Mouse (Mus musculus) embryonic facial prominence, embryonic 14.5 days (tissue): ENCODE results near the gene Asna1. TPM values are rescaled to one million over a fixed set of nuclear protein-coding genes. Genes with fewer than 3 reads are reported as not detected.

Source experiments
- ATAC-seq: fragments of 200-750 bp; cut with Nextera tagmentation; 2 replicates; pipeline ENCODE4 v1.8.0; 2017; ENCODE audit warnings: low read depth, moderate number of reproducible peaks, moderate TSS enrichment
- DNase-seq: peaks from one replicate; pipeline ENCODE4 v3.0.0-alpha.2; 2015; ENCODE audit warnings: low spot score
- H3K27ac ChIP-seq: fragments of 300-500 bp; sonication (generic); replicated peaks from 2 replicates; pipeline ENCODE4 v1.5.1; 2014; ENCODE audit warnings: low read depth, mild to moderate bottlenecking, low read length, moderate library complexity
- H3K27me3 ChIP-seq: fragments of 300-500 bp; sonication (generic); replicated peaks from 2 replicates; pipeline ENCODE4 v1.6.1; 2014; ENCODE audit warnings: low read length; ENCODE audit not compliant: control insufficient read depth, insufficient read depth
- H3K36me3 ChIP-seq: fragments of 300-500 bp; sonication (generic); 2 replicates; pipeline ENCODE4 v1.6.1; 2014; ENCODE audit warnings: low read length, mixed read lengths; ENCODE audit not compliant: control insufficient read depth, insufficient read depth
- H3K4me1 ChIP-seq: fragments of 300-500 bp; sonication (generic); 2 replicates; pipeline ENCODE4 v1.6.1; 2014; ENCODE audit warnings: antibody characterized with exemption, low read length; ENCODE audit not compliant: control insufficient read depth, insufficient read depth
- H3K4me2 ChIP-seq: fragments of 300-500 bp; sonication (generic); 2 replicates; pipeline ENCODE4 v1.6.1; 2014; ENCODE audit warnings: low read depth, mild to moderate bottlenecking, low read length, moderate library complexity, mixed read lengths
- H3K4me3 ChIP-seq: fragments of 300-500 bp; sonication (generic); 2 replicates; pipeline ENCODE4 v1.5.1; 2014; ENCODE audit warnings: low read depth, mild to moderate bottlenecking, low read length
- H3K9ac ChIP-seq: fragments of 300-500 bp; sonication (generic); 2 replicates; pipeline ENCODE4 v1.6.1; 2014; ENCODE audit warnings: low read depth, mild to moderate bottlenecking, low read length, moderate library complexity, mixed read lengths
- H3K9me3 ChIP-seq: fragments of 300-500 bp; sonication (generic); 2 replicates; pipeline ENCODE4 v1.6.1; 2016; ENCODE audit warnings: low read length; ENCODE audit not compliant: control insufficient read depth
- WGBS: fragments of 180-500 bp; shearing (Covaris S2); extraction: QIAGEN DNeasy Blood & Tissue Kit; methylation state at CpG from one replicate; pipeline ENCODE4 v1.1.7; 2014; 5-methylcytosine and 5-hydroxymethylcytosine counted together
- polyA plus RNA-seq: library from polyadenylated mRNA; unstranded; fragments of >200 nt; fragmentation: Nextera tagmentation; extraction: Ambion mirVana; gene quantifications from 2 replicates; pipeline ENCODE4 v1.2.1, GENCODE M21; 2014

The Asna1 gene
- polyA plus RNA-seq, 1 experiment from 2014 or later, result 97.3 TPM

DNA sequence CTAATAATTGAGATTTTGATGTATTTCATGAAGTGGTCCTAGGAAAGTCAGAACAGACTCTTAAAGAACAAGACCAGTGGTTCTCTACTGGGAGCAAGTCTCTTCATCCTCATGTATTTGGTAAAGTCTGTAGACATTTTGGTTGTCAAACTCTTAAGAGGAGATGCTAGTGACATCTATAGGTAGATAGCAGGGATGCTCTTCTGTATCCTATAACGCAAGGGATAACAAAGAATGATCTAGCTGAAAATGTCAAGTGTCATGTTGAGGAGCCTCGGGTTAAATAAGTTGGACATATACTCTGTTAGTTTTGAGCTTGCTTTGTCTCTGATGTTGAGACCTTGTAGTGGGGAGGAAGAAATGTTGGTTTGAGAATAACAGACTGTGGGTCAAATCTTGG, 2.8 kb upstream of the Asna1 start:
- Histone ChIP-seq H3K4me2 (peak overlapping the region; percentile 63), H3K4me1 (peaks cover 15% of the 10 kb centered on the region), H3K9ac (peak overlapping the region; percentile 99), H3K36me3 (peaks cover 52% of the 10 kb centered on the region), H3K27me3 (no peaks in the 10 kb centered on the region), H3K27ac (no peak overlapping the region), H3K4me3 (peak overlapping the region; percentile 98), H3K9me3 (no peaks in the 10 kb centered on the region)
- ATAC-seq, result no peak
- 24% methylated on average over 2 of the region's 2 CpGs for WGBS
- DNase-seq, result no peak

DNA sequence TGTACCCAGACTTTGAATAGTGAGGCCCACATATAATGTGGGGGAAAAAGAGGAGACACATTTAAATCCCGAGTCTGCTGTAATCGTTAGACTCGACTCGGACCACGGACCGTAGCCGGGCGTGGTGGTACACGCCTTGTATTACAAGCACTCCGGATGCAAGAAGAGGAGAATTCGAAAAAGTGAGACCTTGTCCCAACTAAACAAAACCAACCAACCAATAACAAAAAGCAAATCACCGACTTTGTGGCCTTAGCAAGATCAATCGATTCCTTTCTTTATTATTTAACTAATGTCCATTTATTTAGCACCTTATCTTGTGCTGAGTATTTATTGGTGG, 2.4 kb upstream of the Asna1 start:
- H3K27me3 ChIP-seq, result no peaks in the 10 kb centered on the region
- WGBS, result 1% methylated on average over 13 of the region's 13 CpGs
- H3K9ac ChIP-seq, result peak overlapping the region; percentile 99
- H3K4me2 ChIP-seq, result peak overlapping the region; percentile 63
- no peaks in the 10 kb centered on the region for H3K9me3 ChIP-seq
- ATAC-seq, result no peak
- H3K4me1 ChIP-seq, result peaks cover 15% of the 10 kb centered on the region
- H3K4me3 ChIP-seq, result peak overlapping the region; percentile 98
- DNase-seq, result no peak
- H3K36me3 ChIP-seq, result peaks cover 52% of the 10 kb centered on the region
- H3K27ac ChIP-seq, result peak overlapping the region; percentile 93

DNA sequence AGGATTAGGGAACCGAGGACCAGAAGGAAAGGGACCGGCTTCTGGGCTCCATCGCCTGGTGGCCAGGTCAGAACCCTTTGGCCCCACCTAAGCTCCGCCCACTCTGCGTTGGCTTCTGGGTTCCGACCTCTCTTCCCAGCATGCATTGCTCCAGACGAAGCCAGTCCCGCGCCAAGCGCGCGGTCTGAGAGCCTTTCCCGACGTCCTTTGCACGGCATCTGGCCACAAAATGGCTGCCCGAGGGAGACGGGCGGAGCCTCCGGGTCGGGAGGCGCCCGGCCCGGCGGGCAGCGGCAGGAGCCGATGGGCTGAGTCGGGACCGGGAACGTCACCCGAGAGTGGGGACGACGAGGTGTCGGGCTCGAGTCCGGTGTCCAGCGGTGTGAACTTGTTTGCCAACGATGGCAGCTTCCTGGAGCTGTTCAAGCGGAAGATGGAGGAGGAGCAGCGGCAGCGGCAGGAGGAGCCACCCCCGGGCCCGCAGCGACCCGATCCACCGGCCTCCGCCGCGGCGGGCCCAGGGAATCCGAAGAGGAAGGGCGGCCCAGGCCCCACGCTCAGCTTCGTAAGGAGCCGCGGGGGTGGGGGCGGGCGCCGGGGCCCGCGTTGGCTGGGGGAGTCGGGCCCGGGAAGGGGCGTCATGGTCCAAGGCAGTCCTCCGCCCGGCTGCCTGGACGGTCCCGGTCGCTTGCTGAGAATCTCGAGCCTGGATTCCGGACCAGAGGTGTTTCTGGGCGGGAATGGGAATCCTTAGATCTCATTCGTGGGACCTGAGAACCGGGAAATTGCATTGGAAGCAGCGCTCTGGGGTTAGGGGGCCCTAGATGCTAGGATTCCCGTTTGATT, 1.8 kb upstream of the Asna1 start, which contains the start of gene Trir:
Gene Trir, plus strand, starts transcription at position 154 of the 846 bp plus-strand sequence.
- Histone ChIP-seq H3K4me3 (peak within 1 kb of the TSS; percentile 98), H3K36me3 (peaks cover 52% of the 10 kb centered on the region)
- WGBS, result under 1% methylated on average over 54 of the region's 75 CpGs

DNA sequence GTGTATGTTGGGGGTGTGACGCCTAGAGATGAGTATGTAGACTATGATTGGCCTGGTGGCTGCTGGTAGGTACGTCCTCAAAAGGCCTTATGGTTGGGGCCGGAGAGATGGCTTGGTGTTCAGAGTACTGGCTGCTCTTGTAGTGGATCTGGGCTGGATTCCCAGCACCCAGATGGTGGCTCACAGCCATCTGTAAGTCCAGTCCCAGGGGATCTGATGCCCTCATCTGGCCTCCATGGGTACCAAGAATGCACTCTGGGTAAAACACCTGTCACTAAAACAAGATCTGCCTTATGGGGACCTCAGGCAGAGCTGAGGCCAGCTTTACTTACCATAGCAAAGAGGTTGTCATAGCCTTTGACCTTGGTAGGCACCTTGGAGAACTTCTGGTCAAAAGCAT, 1.2 kb downstream of the Asna1 start:
- Histone ChIP-seq H3K4me2 (peak overlapping the region; percentile 63), H3K4me1 (peaks cover 14% of the 10 kb centered on the region), H3K27me3 (no peaks in the 10 kb centered on the region), H3K27ac (no peak overlapping the region), H3K4me3 (peak overlapping the region; percentile 81; the same call in 1 of the 2 replicates), H3K36me3 (peaks cover 48% of the 10 kb centered on the region), H3K9me3 (no peaks in the 10 kb centered on the region), H3K9ac (no peak overlapping the region)
- ATAC-seq (no peak), DNase-seq (no peak)
- 96% methylated on average over 3 of the region's 3 CpGs for WGBS

More for the DNA sequence above, 1.8 kb upstream of the Asna1 start, which contains the start of gene Trir:
- peak; percentile 83 for ATAC-seq
- Histone ChIP-seq H3K4me2 (peak within 1 kb of the TSS; percentile 63), H3K4me1 (peaks cover 15% of the 10 kb centered on the region), H3K27me3 (no peaks in the 10 kb centered on the region), H3K9ac (peak within 1 kb of the TSS; percentile 99), H3K9me3 (no peaks in the 10 kb centered on the region), H3K27ac (peak within 1 kb of the TSS; percentile 93)
- peak; percentile 98 for DNase-seq

DNA sequence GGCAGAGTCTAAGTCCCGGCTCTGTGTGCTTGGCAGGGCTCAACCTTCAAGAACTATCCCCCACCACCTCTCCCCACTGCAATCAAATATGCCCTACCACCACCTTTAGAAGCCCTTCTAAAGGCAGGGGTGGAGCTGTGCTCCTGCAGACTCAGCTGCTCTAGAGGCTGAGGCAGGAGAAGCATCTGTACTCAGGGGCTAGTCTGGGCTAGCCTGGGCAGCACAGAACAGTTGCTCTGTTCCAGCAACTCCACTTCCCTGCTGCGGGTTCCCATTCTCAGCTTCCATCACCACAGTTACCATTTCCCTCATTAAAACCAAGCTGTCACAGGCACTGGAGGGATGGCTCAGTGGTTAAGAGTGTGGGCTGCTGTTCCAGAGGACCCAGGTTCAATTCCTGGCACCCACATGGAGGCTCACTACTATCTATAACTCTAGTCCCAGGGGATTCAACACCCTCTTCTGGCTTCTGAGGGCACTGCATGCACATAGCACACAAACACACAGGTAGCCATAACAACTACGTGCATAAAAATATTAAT, 3.5 kb downstream of the Asna1 start:
- DNase-seq (no peak), ATAC-seq (no peak)
- Histone ChIP-seq H3K27ac (no peak overlapping the region), H3K4me3 (no peak overlapping the region), H3K27me3 (no peaks in the 10 kb centered on the region), H3K9ac (no peak overlapping the region), H3K9me3 (no peaks in the 10 kb centered on the region), H3K4me2 (no peak overlapping the region), H3K36me3 (peaks cover 61% of the 10 kb centered on the region), H3K4me1 (peaks cover 4% of the 10 kb centered on the region; the same call in 1 of the 2 replicates)
- 89% methylated on average over 3 of the region's 3 CpGs for WGBS

DNA sequence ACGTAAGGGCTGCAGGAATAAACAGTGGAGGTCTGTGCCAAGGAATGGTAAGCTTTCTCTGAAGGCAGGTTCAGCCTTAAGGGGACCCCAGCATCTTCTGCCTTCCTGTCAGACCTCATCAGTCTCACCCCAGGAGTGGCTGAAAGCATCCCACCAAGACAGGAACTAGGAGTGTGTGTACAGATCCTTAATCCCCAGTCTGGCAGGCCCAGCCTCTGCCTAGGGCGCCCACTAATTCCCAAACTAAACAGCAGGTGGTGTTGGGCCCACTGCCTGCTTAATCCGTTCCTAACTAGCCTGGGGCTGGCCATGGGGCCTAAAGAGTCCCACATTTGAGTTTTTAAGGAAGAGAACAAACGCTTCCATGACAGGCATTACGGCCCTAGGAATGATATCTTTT, 7.9 kb downstream of the Asna1 start:
- H3K4me1 ChIP-seq, result no peaks in the 10 kb centered on the region; the same call in 1 of the 2 replicates

DNA sequence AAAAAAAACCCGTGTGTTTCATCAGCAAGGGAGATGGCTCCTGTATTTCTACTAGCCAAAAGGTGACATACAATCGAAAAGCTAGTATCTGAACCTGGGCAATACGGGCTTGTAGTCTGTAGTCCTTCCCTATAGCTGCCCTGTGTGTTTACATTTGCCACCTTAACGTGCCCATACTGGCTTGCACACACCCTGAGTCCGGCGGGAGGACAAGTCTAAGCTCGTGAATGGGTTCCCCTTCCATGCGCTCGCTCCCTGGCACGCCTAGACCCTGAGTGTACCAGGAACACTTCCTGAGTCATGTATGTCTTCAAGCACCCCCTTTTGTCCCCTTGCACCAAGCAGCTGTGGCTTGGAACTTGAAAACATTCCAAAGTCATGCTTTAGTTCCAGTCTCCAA, 8.4 kb downstream of the Asna1 start:
- Histone ChIP-seq H3K27ac (no peak overlapping the region; the same call in 1 of the 2 replicates), H3K36me3 (peaks cover 38% of the 10 kb centered on the region), H3K9ac (no peak overlapping the region), H3K27me3 (peaks cover 19% of the 10 kb centered on the region), H3K4me3 (no peak overlapping the region), H3K9me3 (no peaks in the 10 kb centered on the region), H3K4me1 (no peaks in the 10 kb centered on the region; the same call in 1 of the 2 replicates), H3K4me2 (no peak overlapping the region)
- whole genome bisulfite sequencing, result 70% methylated on average over 10 of the region's 10 CpGs
- DNase-seq (no peak), ATAC-seq (no peak)

More for the DNA sequence above, 7.9 kb downstream of the Asna1 start:
- H3K27ac ChIP-seq, result no peak overlapping the region; the same call in 1 of the 2 replicates
- peaks cover 43% of the 10 kb centered on the region for H3K36me3 ChIP-seq
- no peak overlapping the region for H3K4me2 ChIP-seq
- H3K27me3 ChIP-seq, result peaks cover 17% of the 10 kb centered on the region
- H3K9me3 ChIP-seq, result no peaks in the 10 kb centered on the region
- H3K9ac ChIP-seq, result no peak overlapping the region
- WGBS, result 40% methylated on average over 5 of the region's 5 CpGs
- peak; percentile 31 for ATAC-seq
- DNase-seq, result peak; percentile 34
- H3K4me3 ChIP-seq, result no peak overlapping the region

DNA sequence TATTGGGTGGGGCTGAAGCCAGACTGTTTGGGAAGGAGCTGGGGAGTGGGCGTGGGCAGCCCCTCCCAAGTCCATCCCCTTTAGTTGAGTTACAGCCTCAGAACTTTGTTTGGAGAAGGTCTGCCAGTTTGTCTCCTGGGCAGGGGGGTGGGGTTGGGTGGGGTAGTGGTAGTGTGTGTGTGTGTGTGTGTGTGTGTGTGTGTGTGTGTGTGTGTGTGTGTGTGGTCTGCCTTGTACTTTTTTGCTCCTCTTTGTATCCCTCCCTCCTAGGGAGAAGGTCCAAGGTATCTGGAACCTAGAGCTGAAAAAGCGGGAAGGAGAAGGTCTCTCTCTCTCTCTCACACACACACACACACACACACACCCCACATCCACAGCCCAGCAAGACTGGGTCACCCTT, 10.7 kb downstream of the Asna1 start, which contains the start of gene Best2:
Gene Best2, minus strand, starts transcription at position 101 of the 400 bp plus-strand sequence.
- no peak for ATAC-seq
- H3K9ac ChIP-seq, result peak within 1 kb of the TSS; percentile 48
- peak within 1 kb of the TSS; percentile 57 for H3K4me2 ChIP-seq
- H3K9me3 ChIP-seq, result no peaks in the 10 kb centered on the region
- H3K4me3 ChIP-seq, result peak within 1 kb of the TSS; percentile 31
- peaks cover 34% of the 10 kb centered on the region for H3K27me3 ChIP-seq
- no peak for DNase-seq
- no peaks in the 10 kb centered on the region; the same call in 1 of the 2 replicates for H3K4me1 ChIP-seq
- no peak within 1 kb of the TSS for H3K27ac ChIP-seq
- 43% methylated on average over 2 of the region's 2 CpGs for WGBS
- H3K36me3 ChIP-seq, result peaks cover 20% of the 10 kb centered on the region
